Mouse (Mus musculus): Measurements from ENCODE around the gene Tfap4.

Tfap4 gene

DNA sequence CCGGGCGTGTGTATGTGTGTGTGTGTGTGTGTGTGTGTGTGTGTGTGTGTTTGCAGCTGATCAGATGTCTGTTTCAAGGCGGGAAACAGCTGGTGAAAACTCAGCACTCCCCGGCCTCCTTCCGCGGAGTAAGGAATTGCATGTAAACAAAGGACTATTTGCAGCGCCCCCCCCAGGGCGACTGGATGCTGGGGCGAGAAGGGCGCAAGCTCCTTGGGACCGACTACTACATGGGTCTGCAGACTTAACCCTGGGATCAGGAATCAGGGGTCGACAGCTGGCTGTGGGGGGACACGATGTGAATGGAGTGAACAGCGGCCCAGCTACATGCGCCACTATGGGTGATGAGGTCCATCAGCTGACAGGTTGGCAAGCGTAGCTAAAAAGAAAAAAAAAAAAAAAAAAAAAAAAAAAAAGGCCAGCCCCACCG is at the start of gene Tfap4:
Gene Tfap4, minus strand, starts transcription at position 140 of the 430 bp plus-strand sequence.
- peak; percentile 85 to 86 for DNase-seq

- no peak for DNase-seq
These were observed 48.9 kb upstream of the Tfap4 start for GRCm38 (mm10) chr16:4608532-4609059.

- peak; percentile 93 to 94 for DNase-seq
These were observed 48.3 kb upstream of the Tfap4 start for GRCm38 (mm10) chr16:4607818-4608531.

- DNase-seq: peak; percentile 46 to 68
These were observed 46.9 kb upstream of the Tfap4 start for GRCm38 (mm10) chr16:4606431-4607084.

- no peak for DNase-seq
These were observed 46.0 kb upstream of the Tfap4 start for GRCm38 (mm10) chr16:4605514-4606131.

GRCm38 (mm10) chr16:4604293-4604837 is 44.7 kb upstream of the Tfap4 start:
- DNase-seq: no peak

GRCm38 (mm10) chr16:4603453-4603837 is 43.8 kb upstream of the Tfap4 start:
- no peak for DNase-seq

DNA sequence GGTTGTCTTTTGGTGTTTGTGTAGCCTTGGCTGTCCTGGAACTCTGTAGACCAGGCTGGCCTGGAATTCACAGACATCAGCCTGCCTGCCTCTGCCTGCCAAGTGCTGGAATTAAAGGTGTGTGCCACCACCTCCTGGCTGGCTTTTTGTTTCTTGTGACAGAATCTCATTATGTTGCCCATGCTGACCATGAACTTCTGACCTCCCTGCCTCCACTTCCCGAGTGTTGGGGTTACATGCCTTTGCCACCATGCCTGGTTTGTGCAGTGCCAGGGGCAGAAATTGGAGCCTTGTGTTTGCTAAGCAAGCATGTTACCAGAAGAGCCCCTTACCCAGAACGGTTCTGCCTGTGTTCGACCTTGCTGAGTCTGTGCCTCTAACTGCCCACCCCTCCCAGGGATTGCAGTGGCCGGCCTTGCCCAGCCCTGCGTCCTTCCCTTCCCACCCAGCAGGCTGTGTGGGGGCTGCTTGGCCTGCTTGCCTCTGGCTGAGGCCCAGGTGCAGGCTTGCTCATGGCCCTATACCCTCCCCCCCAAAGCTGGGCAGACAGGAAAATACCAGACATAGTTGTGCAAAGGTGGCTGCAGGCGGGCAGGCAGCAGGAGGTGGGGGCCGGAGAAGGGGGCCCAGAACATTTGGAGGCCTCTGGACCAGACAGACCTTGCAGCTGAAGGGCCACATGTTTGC is 43.3 kb upstream of the Tfap4 start:
- no peak for DNase-seq

- no peak for DNase-seq
These were observed 42.5 kb upstream of the Tfap4 start for GRCm38 (mm10) chr16:4602189-4602588.

- DNase-seq: no peak
These were observed 41.2 kb upstream of the Tfap4 start for GRCm38 (mm10) chr16:4600701-4601310.

DNA sequence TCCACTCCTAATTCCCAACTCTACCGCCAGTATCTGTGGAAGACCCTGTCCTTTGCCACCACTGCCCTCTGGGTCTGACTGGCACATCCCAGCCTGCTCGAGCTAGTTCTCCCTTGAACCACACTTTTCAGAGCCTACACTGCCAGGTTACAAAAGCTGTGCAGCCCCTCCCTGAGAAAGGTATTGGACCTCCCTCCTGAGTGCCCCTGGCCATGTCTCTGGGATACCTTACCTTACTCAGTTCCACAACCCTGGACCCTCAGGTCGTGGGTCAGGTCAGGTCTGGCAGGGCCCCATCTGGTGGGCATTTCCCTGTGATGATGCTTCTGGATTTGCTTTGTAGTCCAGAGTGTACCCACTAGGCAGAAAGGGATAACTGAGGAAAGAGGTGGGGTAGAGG is 40.0 kb upstream of the Tfap4 start:
- no peak for DNase-seq

DNA sequence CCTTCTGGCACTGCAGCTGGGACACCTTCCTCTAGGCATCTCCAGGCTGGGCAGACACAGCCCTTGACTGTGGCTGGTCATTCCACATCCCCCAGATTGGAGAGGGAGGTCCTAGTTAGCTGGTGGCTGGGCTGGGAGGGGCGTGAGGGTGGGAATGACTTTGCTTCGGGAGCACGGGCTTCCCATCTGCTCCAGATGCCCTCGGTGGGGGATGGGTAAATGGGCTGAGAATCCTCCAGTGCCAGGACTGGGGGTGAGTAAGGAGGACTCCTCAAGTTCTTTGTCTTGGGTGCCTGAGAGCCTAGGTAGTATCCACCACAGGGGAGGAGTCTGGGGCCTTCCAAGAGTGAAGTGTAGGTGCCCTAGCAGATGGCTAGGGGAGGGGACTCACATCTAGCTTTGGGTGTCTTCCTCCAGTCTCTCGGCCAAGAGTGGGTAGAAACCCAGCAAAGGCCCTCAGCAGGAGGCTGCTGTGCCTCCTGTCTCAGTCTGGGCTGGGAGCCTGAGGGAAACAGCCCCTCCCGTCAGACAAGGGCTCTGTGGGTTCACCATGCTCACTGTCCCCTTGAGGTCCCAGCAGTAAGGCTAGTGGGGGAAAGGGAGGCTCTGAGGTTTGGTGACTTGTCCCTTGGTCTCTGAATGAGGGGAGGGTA is 39.4 kb upstream of the Tfap4 start:
- DNase-seq: no peak

- no peak for DNase-seq
These were observed 38.4 kb upstream of the Tfap4 start for GRCm38 (mm10) chr16:4598041-4598440.

DNA sequence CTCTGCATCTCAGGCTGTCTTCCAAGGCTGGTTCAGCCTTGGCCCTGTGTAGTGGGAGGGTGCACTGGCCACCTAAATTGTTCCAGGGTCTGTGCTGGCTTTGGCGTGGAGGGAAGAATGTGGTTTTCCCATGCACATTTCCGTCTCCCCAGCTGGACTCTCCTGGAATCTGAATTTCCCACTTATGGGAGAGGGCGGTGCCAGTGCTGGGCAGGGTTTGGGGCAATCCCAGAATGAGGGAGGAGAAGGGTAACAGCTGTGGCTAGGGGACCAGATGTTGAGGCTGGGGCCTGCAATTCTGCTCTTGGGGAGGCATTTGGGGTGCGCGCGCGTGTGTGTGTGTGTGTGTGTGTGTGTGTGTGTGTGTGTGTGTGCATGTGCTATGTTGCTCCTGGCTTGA is 37.6 kb upstream of the Tfap4 start:
- no peak for DNase-seq

GRCm38 (mm10) chr16:4596836-4597235 is 37.2 kb upstream of the Tfap4 start:
- no peak for DNase-seq

DNA sequence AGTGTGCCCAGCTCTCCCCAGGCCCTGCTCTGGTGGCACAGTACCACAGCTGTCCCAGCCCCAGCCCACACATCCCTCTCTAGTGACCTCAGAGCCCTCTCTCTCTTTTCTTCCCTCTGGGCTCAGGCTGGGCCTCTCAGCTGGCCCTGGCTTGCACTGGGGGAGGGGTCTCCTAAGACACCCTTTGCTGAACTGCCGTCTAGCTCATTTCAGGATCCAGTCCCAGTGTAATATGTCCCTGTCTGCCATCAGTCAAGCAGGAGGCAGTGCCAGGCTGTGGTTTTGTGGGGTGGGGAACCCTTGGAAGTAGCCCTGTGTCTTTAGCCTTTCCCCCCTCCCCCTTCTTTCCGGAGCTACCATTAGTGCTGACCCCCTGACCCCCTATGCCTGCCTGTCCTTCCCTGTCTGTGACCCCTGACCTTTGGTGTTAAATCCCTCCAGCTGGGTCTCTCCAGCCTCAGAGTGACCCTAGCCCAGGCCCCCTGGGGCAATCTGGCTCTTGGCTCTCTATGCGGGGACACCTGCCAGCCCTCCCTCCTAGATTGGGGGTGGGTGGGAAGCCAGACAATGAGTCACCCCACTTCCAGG is 36.6 kb upstream of the Tfap4 start:
- no peak for DNase-seq

DNA sequence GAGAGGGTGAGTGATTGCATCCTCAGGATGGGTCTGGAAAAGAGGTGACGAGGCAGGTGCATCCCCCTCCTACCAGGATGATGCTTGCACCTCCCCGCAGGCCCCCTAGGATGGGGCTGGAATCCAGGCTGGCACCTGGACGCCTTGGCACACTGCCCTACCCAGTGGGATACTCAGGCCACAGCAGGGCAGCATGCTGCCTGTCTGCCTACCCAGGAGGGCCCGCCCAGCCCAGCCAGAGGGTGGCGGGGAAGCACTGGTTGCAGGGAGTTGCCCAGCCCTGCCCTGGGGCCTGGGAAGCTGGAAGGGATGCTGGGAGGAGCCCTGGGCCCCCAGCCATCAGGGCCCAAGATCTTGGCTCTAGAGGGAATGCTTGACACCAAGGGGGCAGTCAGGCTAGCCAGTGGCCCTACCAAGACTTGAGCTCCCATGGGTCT is 35.9 kb upstream of the Tfap4 start:
- DNase-seq: peak; percentile 46 to 64

DNA sequence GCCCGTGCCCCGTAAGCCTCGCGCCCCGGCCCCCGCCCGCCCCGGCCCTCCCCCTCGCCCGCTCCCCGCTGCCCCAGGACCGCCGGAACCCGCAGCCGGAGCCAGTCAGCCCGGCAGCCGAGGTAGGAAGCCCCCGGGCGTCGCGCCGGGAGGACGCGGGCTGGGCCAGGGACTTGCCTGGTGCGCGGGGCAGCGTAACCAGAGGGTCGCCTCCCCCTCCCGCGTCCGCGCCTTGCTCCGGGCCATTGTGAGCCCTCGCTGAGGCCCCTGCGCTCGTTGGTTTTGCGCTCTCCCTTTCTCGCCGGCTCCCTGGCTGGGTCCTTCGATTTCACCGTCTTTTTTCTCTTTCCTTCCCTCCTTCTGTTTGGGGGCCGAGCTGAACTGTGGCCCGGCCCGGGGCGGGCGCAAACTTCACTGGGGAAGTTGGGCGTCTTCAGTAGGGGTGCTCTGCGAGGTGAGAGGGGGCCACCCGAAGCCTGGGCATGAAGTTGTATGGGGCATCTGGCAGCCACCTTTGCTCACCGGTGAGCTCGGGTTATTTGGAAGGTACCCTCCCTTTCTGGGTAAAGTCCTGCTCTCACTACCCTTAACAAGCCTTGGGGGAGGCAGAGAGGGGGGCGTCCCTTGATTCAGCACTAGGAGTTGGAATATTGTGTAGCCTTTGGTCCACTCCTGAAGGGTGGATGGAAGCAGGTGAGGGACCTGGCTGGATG is 35.3 kb upstream of the Tfap4 start:
- no peak for DNase-seq

DNA sequence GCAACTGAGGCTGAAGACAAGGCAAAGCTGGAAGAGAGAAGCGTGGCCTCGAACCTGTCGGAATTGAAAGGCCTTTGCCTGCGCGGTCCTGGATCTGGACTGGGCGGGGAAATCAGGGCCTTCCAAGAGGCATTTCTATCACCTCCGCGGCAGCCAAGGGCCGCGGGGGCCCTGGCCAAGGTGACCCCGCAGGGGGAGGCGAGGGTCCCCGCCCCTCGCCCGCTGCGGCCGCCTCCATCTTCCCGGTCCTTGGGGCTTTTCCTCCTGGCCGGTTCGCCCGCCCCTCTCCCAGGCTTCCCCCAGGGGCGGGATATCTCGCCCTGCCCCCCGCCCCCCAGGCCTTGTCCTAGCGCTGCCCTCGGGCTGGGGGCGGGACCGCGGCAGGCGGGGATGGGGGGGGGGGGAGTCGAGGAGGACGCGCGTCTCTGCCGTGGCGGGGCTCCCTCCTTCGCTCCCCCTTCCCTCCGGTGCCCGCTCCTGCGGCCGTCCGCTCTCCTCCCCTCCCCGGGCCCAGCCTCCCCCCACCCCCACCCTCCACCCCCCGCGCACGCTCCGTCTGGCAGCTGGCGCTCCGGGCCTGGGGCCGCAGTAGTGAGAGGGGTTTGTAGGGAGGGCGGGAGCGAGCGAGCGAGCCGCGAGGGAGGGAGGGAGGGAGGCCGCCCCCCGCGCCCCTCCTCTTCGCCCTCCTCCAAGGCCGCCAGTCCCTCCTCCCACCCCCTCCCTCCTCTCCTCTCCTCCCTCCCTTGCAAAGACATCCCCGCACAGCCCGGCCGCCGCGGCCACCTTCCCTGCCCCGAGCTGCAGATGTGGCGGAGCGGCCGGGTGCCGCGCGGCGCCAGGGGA is 34.5 kb upstream of the Tfap4 start, which contains the start of gene Glis2:
Gene Glis2, plus strand, starts transcription at position 743 of the 843 bp plus-strand sequence.
- peak; percentile 66 to 73 for DNase-seq
